Mouse (Mus musculus): ENCODE measurements around the gene Cd274. TPM values are rescaled to one million over a fixed set of nuclear protein-coding genes. Genes with fewer than 3 reads are reported as not detected.

Cd274 gene
- polyA plus RNA-seq, 1 experiment from 2014 or later, result 4.1 TPM

DNA sequence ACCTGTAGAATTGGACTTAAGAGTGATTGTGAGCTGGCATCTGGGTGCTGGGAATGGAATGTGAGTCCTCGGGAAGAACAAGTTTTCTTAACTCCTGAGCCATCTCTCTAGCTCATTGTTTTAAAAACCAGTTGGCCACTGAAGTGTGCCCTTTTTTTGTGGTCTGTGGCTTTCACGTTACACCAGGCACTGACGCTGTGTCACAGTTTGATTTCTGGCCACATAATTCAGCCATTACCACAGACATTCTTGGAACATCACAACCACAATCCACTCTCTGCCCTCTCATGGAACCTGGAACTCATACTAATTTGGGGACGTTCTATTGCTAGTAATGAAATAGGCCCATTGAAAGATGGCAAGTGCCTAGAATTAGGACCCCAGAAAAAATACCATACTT, 26.2 kb upstream of the Cd274 start:
- Histone ChIP-seq H3K4me1 (ENCODE audit: control insufficient read depth, insufficient read depth, low read length) (no peaks in the 10 kb centered on the region), H3K9ac (ENCODE audit: low read length) (no peak overlapping the region), H3K4me2 (ENCODE audit: low read depth, low read length) (no peak overlapping the region), H3K27ac (ENCODE audit: low read length) (no peak overlapping the region), H3K27me3 (ENCODE audit: control insufficient read depth, insufficient read depth, low read length) (no peaks in the 10 kb centered on the region), H3K4me3 (ENCODE audit: low read length) (no peak overlapping the region), H3K9me3 (replicated peaks; ENCODE audit: control insufficient read depth, low read length) (no peaks in the 10 kb centered on the region), H3K36me3 (ENCODE audit: control insufficient read depth, insufficient read depth) (no peaks in the 10 kb centered on the region)
- WGBS, result 75% methylated on average over 4 of the region's 4 CpGs
- ATAC-seq (replicated peaks; ENCODE audit: extremely low read depth, insufficient read depth, low FRiP score), result no peak

DNA sequence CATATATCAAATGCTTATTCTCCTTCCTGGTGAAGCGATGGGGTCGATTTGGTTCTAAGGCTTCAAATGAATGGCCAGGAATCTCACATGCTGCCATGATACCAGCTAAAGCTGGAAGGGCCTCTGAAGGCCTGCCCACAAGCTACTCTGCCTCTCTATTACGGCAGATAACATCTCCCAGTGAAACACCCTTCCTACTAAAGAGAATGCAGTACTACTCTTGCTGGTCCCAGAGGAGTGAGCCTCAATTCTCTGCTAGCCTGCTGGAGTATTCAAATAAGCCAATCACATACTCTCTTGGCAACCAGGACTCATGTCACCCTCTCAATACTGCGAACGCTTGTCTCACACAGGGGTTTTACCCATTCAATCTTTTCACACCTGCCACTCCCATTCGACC, 25.0 kb upstream of the Cd274 start:
- H3K4me1 ChIP-seq (ENCODE audit: control insufficient read depth, insufficient read depth, low read length), result no peaks in the 10 kb centered on the region
- no peak for ATAC-seq (replicated peaks; ENCODE audit: extremely low read depth, insufficient read depth, low FRiP score)
- H3K9ac ChIP-seq (ENCODE audit: low read length), result no peak overlapping the region
- H3K4me3 ChIP-seq (ENCODE audit: low read length), result no peak overlapping the region
- 66% methylated on average over 6 of the region's 6 CpGs for WGBS
- H3K36me3 ChIP-seq (ENCODE audit: control insufficient read depth, insufficient read depth), result no peaks in the 10 kb centered on the region
- H3K4me2 ChIP-seq (ENCODE audit: low read depth, low read length), result no peak overlapping the region
- H3K9me3 ChIP-seq (replicated peaks; ENCODE audit: control insufficient read depth, low read length), result no peaks in the 10 kb centered on the region
- no peak overlapping the region for H3K27ac ChIP-seq (ENCODE audit: low read length)
- no peaks in the 10 kb centered on the region for H3K27me3 ChIP-seq (ENCODE audit: control insufficient read depth, insufficient read depth, low read length)

DNA sequence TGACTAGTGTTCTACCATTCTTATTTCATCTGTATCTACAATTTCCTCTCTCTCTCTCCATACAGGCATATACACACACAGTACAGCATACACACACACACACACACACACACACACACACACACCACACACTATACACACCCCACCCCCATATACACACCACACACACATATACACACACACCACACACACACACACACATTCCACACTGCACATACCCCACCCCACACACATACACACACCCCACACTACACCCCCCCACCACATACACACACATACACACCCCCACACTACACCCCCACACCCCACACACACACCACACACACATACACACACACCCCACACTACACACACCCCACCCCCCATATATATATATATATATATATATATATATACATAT, 22.4 kb upstream of the Cd274 start:
- Histone ChIP-seq H3K4me2 (ENCODE audit: low read depth, low read length) (no peak overlapping the region), H3K27ac (ENCODE audit: low read length) (no peak overlapping the region), H3K36me3 (ENCODE audit: control insufficient read depth, insufficient read depth) (peaks cover 3% of the 10 kb centered on the region; the same call in 1 of the 2 replicates), H3K4me1 (ENCODE audit: control insufficient read depth, insufficient read depth, low read length) (no peaks in the 10 kb centered on the region), H3K27me3 (ENCODE audit: control insufficient read depth, insufficient read depth, low read length) (no peaks in the 10 kb centered on the region), H3K9me3 (replicated peaks; ENCODE audit: control insufficient read depth, low read length) (no peaks in the 10 kb centered on the region), H3K9ac (ENCODE audit: low read length) (no peak overlapping the region), H3K4me3 (ENCODE audit: low read length) (no peak overlapping the region)
- no peak for ATAC-seq (replicated peaks; ENCODE audit: extremely low read depth, insufficient read depth, low FRiP score)

DNA sequence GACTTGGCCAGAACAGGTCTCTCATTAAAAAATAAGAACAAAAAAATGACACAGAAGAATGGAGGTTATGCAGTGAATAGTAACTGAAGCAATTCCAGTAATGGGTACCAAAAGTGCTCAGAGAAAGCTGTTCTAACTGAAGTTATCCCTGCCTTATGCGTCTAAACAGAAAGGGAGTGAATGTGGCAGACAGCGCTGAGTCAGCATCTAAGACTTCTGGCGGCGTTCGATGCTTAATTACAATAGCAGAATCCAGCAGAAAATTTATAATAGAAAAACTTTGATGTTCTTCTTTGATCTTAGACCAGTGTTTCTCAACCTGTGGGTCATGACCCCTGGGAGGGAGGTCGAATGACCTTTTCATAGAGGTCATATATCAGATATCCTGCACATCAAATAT, 21.6 kb upstream of the Cd274 start:
- WGBS, result 78% methylated on average over 6 of the region's 6 CpGs
- H3K4me1 ChIP-seq (ENCODE audit: control insufficient read depth, insufficient read depth, low read length), result no peaks in the 10 kb centered on the region
- no peak for ATAC-seq (replicated peaks; ENCODE audit: extremely low read depth, insufficient read depth, low FRiP score)

DNA sequence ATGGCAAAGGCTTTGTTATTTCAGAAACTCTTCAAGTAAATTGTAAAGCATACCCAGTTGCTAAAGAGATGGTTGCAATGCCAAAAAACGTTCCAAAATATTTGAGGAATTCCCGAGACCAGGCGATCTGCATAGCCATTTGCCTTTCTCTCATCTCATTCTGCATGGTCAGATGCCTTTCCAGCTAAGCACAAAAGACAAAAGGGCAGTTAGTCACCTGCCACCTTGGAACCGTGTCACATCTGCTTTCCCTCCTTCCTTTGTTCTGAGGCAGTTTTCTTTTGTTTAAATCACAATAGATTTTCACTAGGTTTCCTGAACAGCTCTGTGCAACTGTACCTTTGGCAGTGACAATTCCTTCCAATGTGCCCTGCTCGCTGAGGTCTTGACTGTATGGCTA, 16.3 kb upstream of the Cd274 start:
- 49% methylated on average over 5 of the region's 5 CpGs for WGBS
- no peak overlapping the region for H3K4me2 ChIP-seq (ENCODE audit: low read depth, low read length)
- no peak for ATAC-seq (replicated peaks; ENCODE audit: extremely low read depth, insufficient read depth, low FRiP score)

More for the DNA sequence above, 21.6 kb upstream of the Cd274 start:
- no peak overlapping the region for H3K27ac ChIP-seq (ENCODE audit: low read length)
- H3K4me2 ChIP-seq (ENCODE audit: low read depth, low read length), result no peak overlapping the region
- peaks cover 3% of the 10 kb centered on the region; the same call in 1 of the 2 replicates for H3K36me3 ChIP-seq (ENCODE audit: control insufficient read depth, insufficient read depth)
- no peak overlapping the region for H3K9ac ChIP-seq (ENCODE audit: low read length)
- no peaks in the 10 kb centered on the region for H3K27me3 ChIP-seq (ENCODE audit: control insufficient read depth, insufficient read depth, low read length)
- no peaks in the 10 kb centered on the region for H3K9me3 ChIP-seq (replicated peaks; ENCODE audit: control insufficient read depth, low read length)
- no peak overlapping the region for H3K4me3 ChIP-seq (ENCODE audit: low read length)

DNA sequence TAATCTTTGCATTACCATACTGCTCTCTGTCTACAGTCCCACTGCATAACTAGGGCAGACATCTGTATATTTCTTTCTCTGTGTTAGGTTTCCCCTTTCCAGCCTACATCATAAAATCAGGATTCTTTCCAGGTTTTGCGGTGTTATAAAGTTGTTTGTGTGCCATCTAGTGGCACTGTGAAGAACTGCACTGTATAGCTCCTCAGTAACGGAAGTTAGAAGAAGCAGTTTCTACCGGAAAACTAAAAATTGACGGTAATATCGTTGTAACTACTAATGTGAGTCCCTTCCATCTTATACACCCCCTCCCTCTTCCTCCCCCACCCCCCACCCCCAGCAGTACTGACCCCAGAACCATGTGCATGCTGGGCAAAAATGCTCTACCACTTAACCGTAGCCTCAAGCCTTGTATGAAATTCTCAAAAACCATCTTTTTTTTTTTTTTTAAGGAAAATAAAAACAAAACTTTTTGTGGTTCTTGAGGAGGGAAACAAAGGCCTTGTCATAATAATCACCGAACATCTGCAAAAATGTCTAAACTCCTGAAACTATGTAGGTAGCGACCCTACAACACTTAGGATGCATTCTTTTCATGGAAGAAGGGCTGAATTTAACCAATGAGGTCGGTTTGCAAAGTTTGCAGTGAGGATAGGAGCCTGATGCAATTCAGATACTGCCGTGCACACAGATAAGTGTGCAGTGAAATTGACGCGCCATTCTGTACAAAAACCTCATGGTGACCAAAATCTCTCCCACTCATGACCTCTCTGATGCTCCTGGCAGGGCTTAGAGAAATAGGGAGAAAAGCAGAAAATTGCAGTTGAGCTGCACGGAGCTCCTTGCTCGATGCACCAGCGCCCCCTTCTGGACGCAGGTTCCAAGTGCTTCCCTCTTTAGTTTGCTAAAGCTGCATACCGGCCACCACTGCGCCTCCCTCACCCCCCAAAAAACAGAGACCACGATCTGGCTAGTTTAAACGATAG, 12.1 kb upstream of the Cd274 start:
- WGBS, result 3% methylated on average over 20 of the region's 20 CpGs
- Histone ChIP-seq H3K27ac (ENCODE audit: low read length) (0 out of 2 replicates have a peak overlapping the region, but pooled peaks have one; percentile 28), H3K4me2 (ENCODE audit: low read depth, low read length) (peak overlapping the region; percentile 84), H3K9me3 (replicated peaks; ENCODE audit: control insufficient read depth, low read length) (no peaks in the 10 kb centered on the region), H3K9ac (ENCODE audit: low read length) (peak overlapping the region; percentile 56; the same call in 1 of the 2 replicates), H3K4me3 (ENCODE audit: low read length) (peak overlapping the region; percentile 52), H3K4me1 (ENCODE audit: control insufficient read depth, insufficient read depth, low read length) (peaks cover 3% of the 10 kb centered on the region; the same call in 1 of the 2 replicates), H3K36me3 (ENCODE audit: control insufficient read depth, insufficient read depth) (no peaks in the 10 kb centered on the region), H3K27me3 (ENCODE audit: control insufficient read depth, insufficient read depth, low read length) (no peaks in the 10 kb centered on the region)
- no peak; the same call in 1 of the 2 replicates for ATAC-seq (replicated peaks; ENCODE audit: extremely low read depth, insufficient read depth, low FRiP score)

More for the DNA sequence above, 16.3 kb upstream of the Cd274 start:
- H3K9ac ChIP-seq (ENCODE audit: low read length), result no peak overlapping the region
- no peak overlapping the region for H3K4me3 ChIP-seq (ENCODE audit: low read length)
- peaks cover 3% of the 10 kb centered on the region; the same call in 1 of the 2 replicates for H3K36me3 ChIP-seq (ENCODE audit: control insufficient read depth, insufficient read depth)
- H3K4me1 ChIP-seq (ENCODE audit: control insufficient read depth, insufficient read depth, low read length), result peaks cover 3% of the 10 kb centered on the region; the same call in 1 of the 2 replicates
- H3K9me3 ChIP-seq (replicated peaks; ENCODE audit: control insufficient read depth, low read length), result no peaks in the 10 kb centered on the region
- H3K27ac ChIP-seq (ENCODE audit: low read length), result no peak overlapping the region
- no peaks in the 10 kb centered on the region for H3K27me3 ChIP-seq (ENCODE audit: control insufficient read depth, insufficient read depth, low read length)

DNA sequence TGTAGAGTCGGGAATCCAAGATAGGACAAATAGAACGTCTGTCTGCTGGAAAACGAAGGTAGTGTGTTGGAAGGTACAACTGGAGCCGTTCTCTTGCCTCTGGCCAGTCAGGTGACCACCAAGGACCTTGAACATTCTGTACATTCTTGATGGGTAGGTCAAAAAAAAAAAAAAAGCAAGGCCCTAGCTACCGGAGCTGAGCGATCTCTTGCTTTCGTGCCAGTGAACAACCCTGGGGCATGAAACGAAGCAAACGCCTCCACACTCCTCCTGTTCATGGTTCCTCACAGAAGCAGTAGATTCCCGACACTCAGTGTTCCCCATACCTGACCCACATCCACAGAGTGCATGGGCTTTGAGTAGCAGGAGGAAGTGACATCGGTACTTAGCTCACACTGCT, 11.0 kb upstream of the Cd274 start:
- Histone ChIP-seq H3K4me1 (ENCODE audit: control insufficient read depth, insufficient read depth, low read length) (peaks cover 8% of the 10 kb centered on the region; the same call in 1 of the 2 replicates), H3K27me3 (ENCODE audit: control insufficient read depth, insufficient read depth, low read length) (no peaks in the 10 kb centered on the region), H3K9ac (ENCODE audit: low read length) (no peak overlapping the region), H3K36me3 (ENCODE audit: control insufficient read depth, insufficient read depth) (no peaks in the 10 kb centered on the region), H3K27ac (ENCODE audit: low read length) (no peak overlapping the region), H3K9me3 (replicated peaks; ENCODE audit: control insufficient read depth, low read length) (no peaks in the 10 kb centered on the region), H3K4me3 (ENCODE audit: low read length) (no peak overlapping the region), H3K4me2 (ENCODE audit: low read depth, low read length) (no peak overlapping the region)
- ATAC-seq (replicated peaks; ENCODE audit: extremely low read depth, insufficient read depth, low FRiP score), result no peak
- 77% methylated on average over 11 of the region's 11 CpGs for WGBS

DNA sequence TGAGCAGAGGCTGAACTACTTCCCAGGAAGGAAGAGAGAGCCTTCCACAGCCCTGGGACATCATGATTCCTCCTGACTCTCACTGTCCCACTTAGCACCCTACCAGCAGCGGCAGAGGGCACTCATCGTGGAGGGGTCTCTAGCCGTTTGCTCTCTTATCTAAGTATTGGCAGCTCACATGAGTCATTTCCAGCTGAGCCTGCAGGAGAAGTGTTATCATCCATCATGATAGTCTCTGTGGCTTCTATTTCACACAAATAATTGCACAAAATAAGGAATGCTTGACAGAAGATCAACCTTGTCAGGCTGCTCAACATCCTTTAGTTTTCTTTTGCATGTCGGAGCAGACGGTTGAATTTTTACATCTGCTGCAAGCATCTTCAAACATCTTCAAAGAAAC, 7.0 kb upstream of the Cd274 start:
- 54% methylated on average over 5 of the region's 5 CpGs for WGBS
- no peaks in the 10 kb centered on the region for H3K36me3 ChIP-seq (ENCODE audit: control insufficient read depth, insufficient read depth)
- H3K9ac ChIP-seq (ENCODE audit: low read length), result no peak overlapping the region
- ATAC-seq (replicated peaks; ENCODE audit: extremely low read depth, insufficient read depth, low FRiP score), result no peak
- no peak overlapping the region for H3K4me3 ChIP-seq (ENCODE audit: low read length)
- no peak overlapping the region for H3K27ac ChIP-seq (ENCODE audit: low read length)
- H3K4me1 ChIP-seq (ENCODE audit: control insufficient read depth, insufficient read depth, low read length), result peaks cover 15% of the 10 kb centered on the region
- H3K9me3 ChIP-seq (replicated peaks; ENCODE audit: control insufficient read depth, low read length), result no peaks in the 10 kb centered on the region
- H3K4me2 ChIP-seq (ENCODE audit: low read depth, low read length), result no peak overlapping the region
- H3K27me3 ChIP-seq (ENCODE audit: control insufficient read depth, insufficient read depth, low read length), result no peaks in the 10 kb centered on the region

DNA sequence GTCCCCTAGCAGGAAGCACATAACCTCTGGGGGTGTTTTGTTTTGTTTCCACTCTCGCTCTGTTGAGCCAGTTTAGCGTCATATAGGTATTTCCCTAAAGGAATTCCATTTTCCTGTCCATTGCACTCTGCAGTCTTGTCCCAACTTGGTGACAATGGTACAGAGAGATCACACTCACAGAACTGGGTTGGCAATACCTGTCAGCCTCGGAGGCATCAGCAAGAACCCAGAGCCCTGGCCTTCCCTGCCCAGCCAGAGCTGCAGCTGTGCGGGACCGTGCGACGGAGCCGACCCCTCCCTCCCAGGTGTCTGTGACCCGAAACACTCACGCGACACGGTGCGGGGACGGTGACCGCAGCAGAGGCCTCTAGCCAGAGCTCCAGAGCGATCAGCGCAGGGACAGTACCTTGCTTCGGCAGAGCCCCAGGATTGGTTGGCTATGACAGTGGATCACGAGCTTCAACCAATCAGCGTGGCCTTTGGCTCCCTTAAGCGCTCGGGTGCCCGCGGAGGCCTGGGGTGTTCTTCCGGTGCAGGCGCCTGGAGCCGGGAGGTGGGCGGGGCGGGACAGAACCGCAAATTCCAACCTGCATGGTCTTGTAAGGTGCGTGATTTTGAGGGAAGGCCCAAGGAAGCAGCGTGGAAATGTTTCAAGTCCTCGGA, 5.7 kb upstream of the Cd274 start:
- H3K36me3 ChIP-seq (ENCODE audit: control insufficient read depth, insufficient read depth), result no peaks in the 10 kb centered on the region
- H3K4me3 ChIP-seq (ENCODE audit: low read length), result peak overlapping the region; percentile 60
- no peaks in the 10 kb centered on the region for H3K27me3 ChIP-seq (ENCODE audit: control insufficient read depth, insufficient read depth, low read length)
- peak; percentile 99 for ATAC-seq (replicated peaks; ENCODE audit: extremely low read depth, insufficient read depth, low FRiP score)
- H3K9me3 ChIP-seq (replicated peaks; ENCODE audit: control insufficient read depth, low read length), result no peaks in the 10 kb centered on the region
- no peak overlapping the region for H3K27ac ChIP-seq (ENCODE audit: low read length)
- peak overlapping the region; percentile 75 for H3K9ac ChIP-seq (ENCODE audit: low read length)
- peaks cover 14% of the 10 kb centered on the region for H3K4me1 ChIP-seq (ENCODE audit: control insufficient read depth, insufficient read depth, low read length)
- peak overlapping the region; percentile 71 for H3K4me2 ChIP-seq (ENCODE audit: low read depth, low read length)
- 3% methylated on average over 33 of the region's 33 CpGs for WGBS
